Comparison of ENCODE assay signal across 10 mouse cellular contexts in the genomic region with DNA sequence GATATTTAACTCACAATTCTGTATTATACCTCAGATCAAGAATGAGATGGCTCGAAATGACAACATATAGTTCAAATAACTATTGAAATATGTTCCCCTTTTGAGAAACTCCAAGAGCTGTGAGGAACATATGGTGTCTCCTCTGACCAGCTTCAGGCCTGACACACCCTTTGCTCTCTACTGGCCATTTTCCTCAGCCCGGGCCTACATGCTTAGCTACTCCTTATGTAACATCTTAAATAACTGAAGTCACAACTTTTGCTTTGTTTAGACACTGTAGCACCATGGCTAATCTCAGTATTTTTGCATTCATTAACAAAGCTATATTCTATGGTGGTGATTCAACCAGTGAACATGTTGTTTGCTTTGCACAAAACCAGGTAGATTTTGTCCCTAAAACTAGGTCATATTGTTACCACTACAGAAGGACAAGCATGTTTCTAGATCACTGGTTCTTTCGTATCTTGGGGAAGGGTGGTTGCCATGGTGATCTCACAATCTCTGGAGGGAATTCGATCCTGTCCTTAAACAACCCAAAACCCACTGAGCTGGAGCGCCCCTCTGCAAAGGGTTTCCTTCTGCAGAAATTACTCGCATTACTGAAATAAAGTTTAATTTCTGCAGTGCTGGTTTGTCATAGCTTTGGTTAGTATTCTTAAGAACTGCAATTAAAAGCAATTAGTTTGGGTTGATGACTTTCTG.
DNase-seq lines count a peak whose midpoint lies in the region; ATAC-seq and TF ChIP-seq lines count a peak whose summit lies in the region.
"Had no signal": no experiment of that assay in that cellular context is flagged by ENCODE, and none has a peak within 500 bp of the region (broad histone marks: within the 10 kb centered on the region; RNA-seq: fewer than 3 reads in every experiment).

No protein-coding gene starts in this region.

- peak; percentile 85 for ATAC-seq in forebrain, postnatal 0 days
- ATAC-seq in neural tube, embryonic 15.5 days (ENCODE audit: low FRiP score): 0 out of 2 replicates have a peak, but pooled peaks have one; percentile 43
- ATAC-seq in lung, postnatal 0 days: no peak
- ATAC-seq: intestine, postnatal 0 days had no signal

- H3K4me1 ChIP-seq in forebrain, postnatal 0 days (ENCODE audit: insufficient read depth): peaks cover 22% of the 10 kb centered on the region
- H3K4me1 ChIP-seq in neural tube, embryonic 15.5 days: peaks cover 33% of the 10 kb centered on the region
- H3K4me1 ChIP-seq in lung, postnatal 0 days (ENCODE audit: insufficient read depth, low read depth, low read length): no peaks in the 10 kb centered on the region

- no peak overlapping the region for H3K4me3 ChIP-seq in forebrain, postnatal 0 days (ENCODE audit: low read depth, low read length)
- no peak overlapping the region for H3K4me3 ChIP-seq in neural tube, embryonic 15.5 days (replicated peaks)
- no peak overlapping the region for H3K4me3 ChIP-seq in lung, postnatal 0 days (ENCODE audit: low read depth, low read length)

- no peaks in the 10 kb centered on the region for H3K27me3 ChIP-seq in forebrain, postnatal 0 days (ENCODE audit: insufficient read depth, low read length)
- no peaks in the 10 kb centered on the region for H3K27me3 ChIP-seq in neural tube, embryonic 15.5 days (replicated peaks)
- no peaks in the 10 kb centered on the region for H3K27me3 ChIP-seq in lung, postnatal 0 days (replicated peaks; ENCODE audit: insufficient read depth, low read length)

- 31% methylated on average over 6 of the region's 6 CpGs for WGBS in forebrain, postnatal 0 days
- 37% methylated on average over 6 of the region's 6 CpGs for WGBS in neural tube, embryonic 15.5 days
- 62% methylated on average over 6 of the region's 6 CpGs for WGBS in lung, postnatal 0 days

- H3K9me3 ChIP-seq in forebrain, postnatal 0 days (ENCODE audit: low read length): no peaks in the 10 kb centered on the region
- no peaks in the 10 kb centered on the region for H3K9me3 ChIP-seq in neural tube, embryonic 15.5 days (replicated peaks)
- no peaks in the 10 kb centered on the region for H3K9me3 ChIP-seq in lung, postnatal 0 days (ENCODE audit: low read length)
- H3K9me3 ChIP-seq: G1E had no signal

- H3K27ac ChIP-seq in forebrain, postnatal 0 days (ENCODE audit: low read depth, low read length): peak overlapping the region; percentile 59; the same call in 1 of the 2 replicates
- no peak overlapping the region for H3K27ac ChIP-seq in neural tube, embryonic 15.5 days (replicated peaks)
- H3K27ac ChIP-seq in lung, postnatal 0 days (ENCODE audit: low read length): no peak overlapping the region

- DNase-seq in layer of hippocampus, adult 18-20 months (ENCODE audit: low spot score in 2 of 2): peak; percentile 21 to 56
- no peak for DNase-seq in layer of hippocampus, postnatal 36 days
- peak; percentile 66 to 67 for DNase-seq in cerebellum, postnatal 14 days
- DNase-seq in forebrain, postnatal 0 days: peak; percentile 79
- DNase-seq in lung, postnatal 0 days (ENCODE audit: low spot score): no peak
- no peak for DNase-seq in kidney, adult 11 months
- no peak for DNase-seq in spleen, adult 18-20 months

- TF ChIP-seq EP300 in lung, postnatal 0 days (IDR thresholded peaks at IDR 0.05): no peak

- no peaks in the 10 kb centered on the region for H3K36me3 ChIP-seq in forebrain, postnatal 0 days (ENCODE audit: insufficient read depth)
- no peaks in the 10 kb centered on the region for H3K36me3 ChIP-seq in neural tube, embryonic 15.5 days
- no peaks in the 10 kb centered on the region for H3K36me3 ChIP-seq in lung, postnatal 0 days (ENCODE audit: insufficient read depth, low read length)
- H3K36me3 ChIP-seq: G1E had no signal

- no peak for TF ChIP-seq CTCF in forebrain, postnatal 0 days (IDR thresholded peaks at IDR 0.05; ENCODE audit: low read depth)
- TF ChIP-seq CTCF in lung, postnatal 0 days (IDR thresholded peaks at IDR 0.05): no peak

- no peak overlapping the region for H3K9ac ChIP-seq in forebrain, postnatal 0 days
- H3K9ac ChIP-seq in neural tube, embryonic 15.5 days (replicated peaks): no peak overlapping the region
- H3K9ac ChIP-seq in lung, postnatal 0 days (replicated peaks; ENCODE audit: low read depth): no peak overlapping the region

- peak overlapping the region; percentile 13 for H3K4me2 ChIP-seq in forebrain, postnatal 0 days (ENCODE audit: low read depth)
- no peak overlapping the region for H3K4me2 ChIP-seq in neural tube, embryonic 15.5 days
- no peak overlapping the region for H3K4me2 ChIP-seq in lung, postnatal 0 days (replicated peaks; ENCODE audit: low read depth, low read length)

Comparison
In these comparisons a context has a peak if more than half of its experiments do, and no peak if none do; other contexts are left out.
1. DNase-seq: peak in layer of hippocampus, adult 18-20 months (2 of 2), cerebellum, postnatal 14 days (2 of 2) and forebrain, postnatal 0 days (single experiment); none in layer of hippocampus, postnatal 36 days (0 of 2), lung, postnatal 0 days (single experiment), kidney, adult 11 months (single experiment) and spleen, adult 18-20 months (0 of 2).